Mouse (Mus musculus) intestine, embryonic 14.5 days (tissue): ENCODE measurements around the gene Echs1. TPM values are rescaled to one million over a fixed set of nuclear protein-coding genes. Genes with fewer than 3 reads are reported as not detected.
A peak's percentile ranks its signal among the peaks of the same experiment; 100 is the strongest.

ENCODE experiments used
- ATAC-seq: fragments of 200-750 bp; cut with Nextera tagmentation; replicated peaks from 2 replicates; pipeline ENCODE4 v1.8.0; 2017; ENCODE audit warnings: low read depth, moderate number of reproducible peaks, moderate TSS enrichment, moderate library complexity; ENCODE audit not compliant: low FRiP score, low TSS enrichment
- DNase-seq: peaks from one replicate; pipeline ENCODE4 v3.0.0-alpha.2; 2018; ENCODE audit warnings: low spot score
- H3K27ac ChIP-seq: fragments of 300-500 bp; sonication (generic); 2 replicates; pipeline ENCODE4 v1.5.1; 2014; ENCODE audit warnings: low read depth, mild to moderate bottlenecking, control low read depth
- H3K27me3 ChIP-seq: fragments of 300-500 bp; sonication (generic); replicated peaks from 2 replicates; pipeline ENCODE4 v1.6.1; 2014; ENCODE audit warnings: low read length, control low read depth; ENCODE audit not compliant: control insufficient read depth, insufficient read depth
- H3K36me3 ChIP-seq: fragments of 300-500 bp; sonication (generic); 2 replicates; pipeline ENCODE4 v1.6.1; 2014; ENCODE audit warnings: low read length, control low read depth; ENCODE audit not compliant: control insufficient read depth, insufficient read depth
- H3K4me1 ChIP-seq: fragments of 300-500 bp; sonication (generic); replicated peaks from 2 replicates; pipeline ENCODE4 v1.6.1; 2014; ENCODE audit warnings: low read length, control low read depth, mixed read lengths; ENCODE audit not compliant: control insufficient read depth, insufficient read depth
- H3K4me2 ChIP-seq: fragments of 300-500 bp; sonication (generic); 2 replicates; pipeline ENCODE4 v1.6.1; 2014; ENCODE audit warnings: low read length
- H3K4me3 ChIP-seq: fragments of 300-500 bp; sonication (generic); 2 replicates; pipeline ENCODE4 v1.5.1; 2014; ENCODE audit warnings: low read depth, low read length, control low read depth, mixed read lengths
- H3K9ac ChIP-seq: fragments of 300-500 bp; sonication (generic); 2 replicates; pipeline ENCODE4 v1.6.1; 2014; ENCODE audit warnings: mild to moderate bottlenecking, low read length
- H3K9me3 ChIP-seq: fragments of 300-500 bp; sonication (generic); 2 replicates; pipeline ENCODE4 v1.6.1; 2016; ENCODE audit warnings: low read length, control low read depth; ENCODE audit not compliant: control insufficient read depth
- WGBS: fragments of 180-500 bp; shearing (Covaris S2); extraction: QIAGEN DNeasy Blood & Tissue Kit; methylation state at CpG from one replicate; pipeline ENCODE4 v1.1.7; 2014; 5-methylcytosine and 5-hydroxymethylcytosine counted together
- polyA plus RNA-seq: library from polyadenylated mRNA; unstranded; fragments of >200 nt; fragmentation: Nextera tagmentation; extraction: Ambion mirVana; gene quantifications from 2 replicates; pipeline ENCODE4 v1.2.1, GENCODE M21; 2014

The Echs1 gene
- polyA plus RNA-seq, result 177 and 183 TPM in 2 replicates

- DNase-seq (peak; percentile 89), ATAC-seq (peak; percentile 94)
- peak within 1 kb of the TSS; percentile 65 for H3K9ac ChIP-seq
- H3K9me3 ChIP-seq, result no peaks in the 10 kb centered on the region
- no peaks in the 10 kb centered on the region for H3K27me3 ChIP-seq
- H3K27ac ChIP-seq, result peak within 1 kb of the TSS; percentile 71
- H3K36me3 ChIP-seq, result peaks cover 16% of the 10 kb centered on the region
- peak within 1 kb of the TSS; percentile 77 for H3K4me3 ChIP-seq
- H3K4me1 ChIP-seq, result peaks cover 4% of the 10 kb centered on the region; the same call in 1 of the 2 replicates
- 3% methylated on average over 28 of the region's 28 CpGs for WGBS
- peak within 1 kb of the TSS; percentile 93 for H3K4me2 ChIP-seq
Observed at GRCm38 (mm10) chr7:140116329-140117054, at the start of gene Echs1. Gene Echs1, minus strand, starts transcription at chr7:140116476.

DNA sequence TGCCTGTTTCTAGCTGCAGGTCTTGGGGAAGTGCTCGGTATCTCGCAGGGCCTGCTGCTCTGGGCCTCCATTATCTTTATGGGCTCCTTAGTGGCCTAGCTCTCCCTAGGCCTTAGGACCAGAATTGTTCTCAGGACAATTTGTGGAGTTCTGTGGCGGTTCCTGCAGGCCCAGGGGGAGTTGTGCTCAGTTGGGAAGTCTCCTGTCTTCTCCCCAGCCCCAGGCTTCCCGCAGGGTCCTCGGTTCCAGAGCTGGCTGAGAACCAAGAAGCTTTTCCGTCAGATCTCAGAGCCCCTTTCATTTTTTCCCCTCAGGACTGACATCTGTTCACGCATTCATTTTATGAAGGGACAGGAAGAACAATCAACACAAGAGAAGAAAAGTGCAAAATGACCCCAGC is 48.4 kb upstream of the Echs1 start, which contains the start of gene Olfr522:
TSS of gene Olfr522 (minus strand) at position 101 of the 400 bp plus-strand sequence.
- Histone ChIP-seq H3K36me3 (no peaks in the 10 kb centered on the region), H3K9me3 (no peaks in the 10 kb centered on the region), H3K4me1 (no peaks in the 10 kb centered on the region), H3K9ac (no peak within 1 kb of the TSS), H3K4me2 (no peak within 1 kb of the TSS), H3K27ac (no peak within 1 kb of the TSS), H3K4me3 (no peak within 1 kb of the TSS), H3K27me3 (no peaks in the 10 kb centered on the region)
- WGBS, result 75% methylated on average over 7 of the region's 7 CpGs
- no peak for ATAC-seq
- no peak for DNase-seq

GRCm38 (mm10) chr7:140160363-140160762 is 44.1 kb upstream of the Echs1 start:
- 72% methylated on average over 3 of the region's 3 CpGs for WGBS
- Histone ChIP-seq H3K36me3 (no peaks in the 10 kb centered on the region), H3K9ac (no peak overlapping the region), H3K27me3 (0 out of 2 replicates have a peak, but pooled peaks cover 8% of the 10 kb centered on the region), H3K4me3 (no peak overlapping the region), H3K27ac (no peak overlapping the region), H3K9me3 (no peaks in the 10 kb centered on the region), H3K4me1 (no peaks in the 10 kb centered on the region), H3K4me2 (no peak overlapping the region)
- DNase-seq, result no peak
- ATAC-seq, result no peak

GRCm38 (mm10) chr7:140154218-140154927 is 38.1 kb upstream of the Echs1 start, which contains the start of gene Sprn:
Gene Sprn, minus strand, starts transcription at chr7:140154877.
- DNase-seq (no peak), ATAC-seq (no peak)
- Histone ChIP-seq H3K27ac (no peak within 1 kb of the TSS), H3K9ac (0 out of 2 replicates have a peak within 1 kb of the TSS, but pooled peaks have one; percentile 13), H3K4me2 (peak within 1 kb of the TSS; percentile 45), H3K27me3 (peaks cover 39% of the 10 kb centered on the region), H3K9me3 (no peaks in the 10 kb centered on the region), H3K4me3 (peak within 1 kb of the TSS; percentile 22), H3K36me3 (peaks cover 4% of the 10 kb centered on the region; the same call in 1 of the 2 replicates), H3K4me1 (no peaks in the 10 kb centered on the region)
- 2% methylated on average over 28 of the region's 28 CpGs for WGBS

DNA sequence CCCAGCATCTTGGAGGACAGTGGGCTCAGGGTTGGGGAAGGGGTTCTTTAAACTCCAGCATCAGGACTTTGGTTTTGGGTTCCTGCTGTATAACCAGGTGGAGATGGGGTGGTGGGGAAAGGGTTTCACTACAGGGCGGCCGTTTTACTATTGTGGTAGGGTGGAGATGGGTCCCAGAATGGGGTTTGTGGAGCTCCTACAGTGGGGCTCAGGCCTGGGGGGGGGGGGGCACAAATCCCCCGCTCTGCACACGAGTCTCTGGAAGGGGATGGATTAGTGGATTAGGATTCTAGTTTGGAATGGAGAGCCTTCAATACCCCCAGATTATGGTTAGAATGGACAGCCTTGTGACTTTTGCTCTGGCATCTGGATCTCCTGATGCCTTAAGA is 37.5 kb upstream of the Echs1 start:
- H3K4me3 ChIP-seq, result peak overlapping the region; percentile 22
- WGBS, result 27% methylated on average over 4 of the region's 4 CpGs
- no peak overlapping the region for H3K27ac ChIP-seq
- DNase-seq (no peak), ATAC-seq (no peak)
- no peaks in the 10 kb centered on the region for H3K9me3 ChIP-seq
- H3K27me3 ChIP-seq, result peaks cover 39% of the 10 kb centered on the region
- H3K4me1 ChIP-seq, result no peaks in the 10 kb centered on the region
- H3K9ac ChIP-seq, result 0 out of 2 replicates have a peak overlapping the region, but pooled peaks have one; percentile 13
- peak overlapping the region; percentile 45 for H3K4me2 ChIP-seq
- H3K36me3 ChIP-seq, result peaks cover 6% of the 10 kb centered on the region

- peaks cover 39% of the 10 kb centered on the region for H3K27me3 ChIP-seq
- H3K9me3 ChIP-seq, result no peaks in the 10 kb centered on the region
- no peak overlapping the region for H3K27ac ChIP-seq
- no peaks in the 10 kb centered on the region for H3K4me1 ChIP-seq
- H3K4me3 ChIP-seq, result peak overlapping the region; percentile 20; the same call in 1 of the 2 replicates
- DNase-seq (peak; percentile 54), ATAC-seq (no peak)
- H3K9ac ChIP-seq, result no peak overlapping the region
- peaks cover 9% of the 10 kb centered on the region for H3K36me3 ChIP-seq
- H3K4me2 ChIP-seq, result peak overlapping the region; percentile 43
- 6% methylated on average over 28 of the region's 28 CpGs for whole genome bisulfite sequencing
Observed at GRCm38 (mm10) chr7:140153383-140153782, 37.1 kb upstream of the Echs1 start.

DNA sequence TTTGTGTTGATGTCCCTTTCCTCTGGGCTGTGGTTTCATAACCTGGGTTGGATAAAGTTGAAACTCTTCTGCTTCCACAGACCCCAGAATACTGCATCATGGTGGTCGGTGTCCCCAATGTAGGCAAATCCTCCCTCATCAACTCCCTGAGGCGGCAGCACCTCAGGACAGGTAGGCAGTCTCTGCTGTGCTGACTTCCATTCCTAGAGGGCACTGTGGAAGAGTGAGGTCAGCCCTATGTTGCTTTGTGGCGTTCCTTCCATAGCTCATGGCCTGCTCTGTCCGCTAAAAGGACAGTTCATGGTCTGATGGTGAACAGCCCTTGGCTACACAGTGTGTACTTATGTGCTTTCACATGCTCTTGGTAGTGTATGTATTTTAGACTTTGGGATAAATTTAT is 28.3 kb upstream of the Echs1 start:
- DNase-seq (no peak), ATAC-seq (no peak)
- 85% methylated on average over 4 of the region's 4 CpGs for WGBS
- no peak overlapping the region for H3K27ac ChIP-seq
- no peak overlapping the region for H3K4me3 ChIP-seq
- H3K9ac ChIP-seq, result no peak overlapping the region
- H3K36me3 ChIP-seq, result peaks cover 8% of the 10 kb centered on the region; the same call in 1 of the 2 replicates
- no peak overlapping the region for H3K4me2 ChIP-seq
- no peaks in the 10 kb centered on the region for H3K4me1 ChIP-seq
- no peaks in the 10 kb centered on the region for H3K9me3 ChIP-seq
- H3K27me3 ChIP-seq, result no peaks in the 10 kb centered on the region

DNA sequence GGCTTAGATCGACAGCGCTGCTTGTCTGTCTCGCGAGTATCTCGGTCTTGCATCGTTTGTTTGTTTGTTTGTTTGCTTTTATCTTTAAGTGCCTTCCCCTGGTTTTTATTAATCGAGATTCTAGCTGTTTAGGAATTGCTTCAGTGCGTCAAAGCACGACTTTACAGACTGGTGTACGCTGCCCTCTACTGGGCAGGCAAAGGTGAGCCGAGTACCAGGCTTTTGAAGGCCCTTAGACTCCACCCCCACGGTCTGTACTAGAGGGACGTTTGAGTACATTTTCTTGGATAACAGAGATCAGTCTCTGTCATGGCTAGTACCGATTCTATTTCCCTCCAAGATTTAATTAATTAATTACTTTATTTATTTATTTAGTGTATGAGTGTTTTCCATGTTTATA is 25.1 kb upstream of the Echs1 start:
- Histone ChIP-seq H3K9me3 (no peaks in the 10 kb centered on the region), H3K9ac (no peak overlapping the region), H3K4me3 (no peak overlapping the region), H3K4me1 (0 out of 2 replicates have a peak, but pooled peaks cover 4% of the 10 kb centered on the region), H3K4me2 (no peak overlapping the region), H3K27ac (no peak overlapping the region), H3K36me3 (0 out of 2 replicates have a peak, but pooled peaks cover 3% of the 10 kb centered on the region), H3K27me3 (no peaks in the 10 kb centered on the region)
- WGBS, result 6% methylated on average over 14 of the region's 14 CpGs
- ATAC-seq (no peak), DNase-seq (no peak)
